In the genomic region with DNA sequence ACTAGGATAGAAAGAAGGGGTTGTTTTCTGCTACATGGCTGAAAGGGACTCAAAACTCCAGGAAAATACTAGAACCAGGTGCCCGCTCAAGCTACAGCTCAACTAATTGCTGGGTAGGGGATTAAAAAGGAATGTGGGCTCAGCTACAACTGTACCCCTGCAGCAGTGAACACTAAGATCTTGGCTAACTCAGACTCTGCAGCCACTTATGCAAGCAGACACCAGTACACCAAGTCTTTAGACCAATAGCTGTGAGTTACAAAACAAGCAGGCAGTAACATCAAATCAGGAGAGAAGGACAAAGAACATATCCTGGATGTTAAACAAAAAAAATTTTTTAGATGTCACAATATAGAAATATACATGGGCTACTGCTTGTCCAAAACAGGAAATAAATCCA, we compare ENCODE assay signal across 20 mouse cellular contexts.
"Had no signal": no experiment of that assay in that cellular context is flagged by ENCODE, and none has a peak within 500 bp of the region (broad histone marks: within the 10 kb centered on the region; RNA-seq: fewer than 3 reads in every experiment).

No protein-coding gene starts in this region.

- H3K9me3 ChIP-seq: midbrain, embryonic 10.5 days; midbrain, embryonic 12.5 days; neural tube, embryonic 13.5 days; neural tube, embryonic 15.5 days; stomach, embryonic 15.5 days had no signal

- H3K4me3 ChIP-seq: midbrain, embryonic 10.5 days; midbrain, embryonic 12.5 days; myocyte; neural tube, embryonic 13.5 days; neural tube, embryonic 15.5 days; stomach, embryonic 15.5 days had no signal

- H3K4me2 ChIP-seq: lung, embryonic 14.5 days; midbrain, embryonic 12.5 days; neural tube, embryonic 13.5 days; neural tube, embryonic 15.5 days; stomach, embryonic 15.5 days had no signal

- ATAC-seq: midbrain, embryonic 16.5 days had no signal

- H3K4me1 ChIP-seq: midbrain, embryonic 10.5 days; midbrain, embryonic 12.5 days; neural tube, embryonic 13.5 days had no signal

- H3K9ac ChIP-seq: lung, embryonic 14.5 days; midbrain, embryonic 12.5 days; neural tube, embryonic 13.5 days; neural tube, embryonic 15.5 days; stomach, embryonic 15.5 days had no signal

- H3K27ac ChIP-seq: midbrain, embryonic 10.5 days; midbrain, embryonic 12.5 days; neural tube, embryonic 13.5 days; neural tube, embryonic 15.5 days; stomach, embryonic 15.5 days; stomach, postnatal 0 days had no signal

- H3K36me3 ChIP-seq: midbrain, embryonic 12.5 days; neural tube, embryonic 13.5 days; neural tube, embryonic 15.5 days; stomach, embryonic 15.5 days had no signal

- DNase-seq: lung, adult 18-20 months; lung, embryonic 14.5 days; lung, postnatal 4 days; midbrain, embryonic 14.5 days; retina, postnatal 1 day; right cerebral cortex, adult 18-20 months; right cerebral cortex, postnatal 25 days; right cerebral cortex, postnatal 4 days; spleen, adult 18-20 months; thymus, adult 2 months; thymus, postnatal 25 days; thymus, postnatal 4 days had no signal

- H3K27me3 ChIP-seq: midbrain, embryonic 12.5 days; neural tube, embryonic 13.5 days; neural tube, embryonic 15.5 days; stomach, embryonic 15.5 days had no signal
